22 mouse cellular contexts compared by ENCODE assay signal in the genomic region with DNA sequence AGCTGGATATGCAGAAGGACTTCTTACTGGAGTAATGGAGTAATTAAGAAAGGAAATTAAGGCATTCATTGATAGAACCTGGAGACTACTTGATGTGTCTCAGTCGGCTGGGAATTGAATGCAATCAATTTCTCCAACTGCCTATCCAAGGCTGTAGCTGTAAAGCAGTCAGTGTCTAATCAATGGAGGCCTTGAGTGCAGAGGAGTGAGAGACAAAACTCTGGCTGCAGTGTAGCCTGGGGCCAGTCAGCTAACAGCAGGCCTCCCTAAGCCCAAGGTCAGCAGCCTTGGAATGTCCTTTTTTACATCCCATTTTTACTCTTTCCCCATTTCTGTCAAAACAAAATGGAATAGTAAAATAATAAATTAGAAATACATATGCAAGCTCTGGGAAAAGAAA.
DNase-seq lines count a peak whose midpoint lies in the region; ATAC-seq lines count a peak whose summit lies in the region.
"Had no signal": no experiment of that assay in that cellular context is flagged by ENCODE, and none has a peak within 500 bp of the region (broad histone marks: within the 10 kb centered on the region; RNA-seq: fewer than 3 reads in every experiment).

No protein-coding gene starts in this region.

- H3K4me3 ChIP-seq in midbrain, embryonic 14.5 days (replicated peaks; ENCODE audit: low read depth, low read length) = no peak overlapping the region
- H3K4me3 ChIP-seq in midbrain, embryonic 10.5 days = no peak overlapping the region
- H3K4me3 ChIP-seq: embryonic facial prominence, embryonic 15.5 days; erythroblast, embryonic 14.5 days; forebrain, embryonic 10.5 days; heart, adult 2 months; heart, embryonic 15.5 days; hindbrain, embryonic 15.5 days had no signal

- no peak; the same call in 1 of the 2 replicates for ATAC-seq in midbrain, embryonic 14.5 days (ENCODE audit: low FRiP score, low TSS enrichment)
- ATAC-seq: forebrain, embryonic 14.5 days had no signal

- no peak overlapping the region for H3K9ac ChIP-seq in midbrain, embryonic 14.5 days (replicated peaks; ENCODE audit: low read length)
- H3K9ac ChIP-seq: embryonic facial prominence, embryonic 15.5 days; heart, embryonic 15.5 days; hindbrain, embryonic 15.5 days had no signal

- H3K36me3 ChIP-seq in midbrain, embryonic 14.5 days (ENCODE audit: control insufficient read depth, insufficient read depth, low read length) = no peaks in the 10 kb centered on the region
- H3K36me3 ChIP-seq in midbrain, embryonic 10.5 days = no peaks in the 10 kb centered on the region
- H3K36me3 ChIP-seq: embryonic facial prominence, embryonic 15.5 days; forebrain, embryonic 10.5 days; G1E; heart, embryonic 15.5 days; hindbrain, embryonic 15.5 days had no signal

- H3K4me1 ChIP-seq in midbrain, embryonic 14.5 days (ENCODE audit: control insufficient read depth, insufficient read depth, low read length) = no peaks in the 10 kb centered on the region
- H3K4me1 ChIP-seq in midbrain, embryonic 10.5 days = no peaks in the 10 kb centered on the region
- H3K4me1 ChIP-seq: embryonic facial prominence, embryonic 15.5 days; forebrain, embryonic 10.5 days; heart, embryonic 15.5 days; hindbrain, embryonic 15.5 days had no signal

- DNase-seq in midbrain, embryonic 14.5 days = peak; percentile 9
- DNase-seq in midbrain, embryonic 10.5 days (ENCODE audit: low spot score) = no peak
- DNase-seq in ZHBTc4 (ENCODE audit: low read depth, low spot score) = peak; percentile 2
- peak; percentile 21 for DNase-seq in embryo, embryonic 10 days (ENCODE audit: low spot score)
- peak; percentile 14 for DNase-seq in mesoderm, embryonic 11.5 days (ENCODE audit: low read depth, low spot score)
- DNase-seq in layer of hippocampus, adult 11-12 months (ENCODE audit: low spot score) = no peak
- DNase-seq in testis, postnatal 14 days (ENCODE audit: low spot score) = no peak
- DNase-seq in cerebellum, adult 11-12 months = no peak
- DNase-seq: adrenal gland, postnatal 10 days; cerebellum, adult 8-10 months; cerebellum, postnatal 14 days; gastrocnemius, postnatal 10 days; heart, adult 2 months; heart, postnatal 14 days had no signal

- H3K4me2 ChIP-seq in midbrain, embryonic 14.5 days (ENCODE audit: low read length) = no peak overlapping the region
- H3K4me2 ChIP-seq: embryonic facial prominence, embryonic 15.5 days; heart, embryonic 11.5 days; heart, embryonic 15.5 days; hindbrain, embryonic 15.5 days had no signal

- WGBS in midbrain, embryonic 14.5 days = 62% methylated on average over 1 of the region's 1 CpGs
- 72% methylated on average over 1 of the region's 1 CpGs for WGBS in midbrain, embryonic 10.5 days

- no peaks in the 10 kb centered on the region for H3K9me3 ChIP-seq in midbrain, embryonic 14.5 days (ENCODE audit: control insufficient read depth, low read length)
- H3K9me3 ChIP-seq in midbrain, embryonic 10.5 days (replicated peaks) = no peaks in the 10 kb centered on the region
- H3K9me3 ChIP-seq: embryonic facial prominence, embryonic 15.5 days; forebrain, embryonic 10.5 days; G1E; heart, embryonic 15.5 days; hindbrain, embryonic 15.5 days had no signal

- H3K27me3 ChIP-seq in midbrain, embryonic 14.5 days (ENCODE audit: control insufficient read depth, insufficient read depth, low read length) = no peaks in the 10 kb centered on the region
- H3K27me3 ChIP-seq in midbrain, embryonic 10.5 days (ENCODE audit: low read depth, poor library complexity, severe bottlenecking) = no peaks in the 10 kb centered on the region
- H3K27me3 ChIP-seq: embryonic facial prominence, embryonic 15.5 days; heart, embryonic 15.5 days; hindbrain, embryonic 15.5 days had no signal

- H3K27ac ChIP-seq in midbrain, embryonic 14.5 days (replicated peaks; ENCODE audit: low read depth, low read length) = no peak overlapping the region
- H3K27ac ChIP-seq in midbrain, embryonic 10.5 days (replicated peaks) = no peak overlapping the region
- H3K27ac ChIP-seq: embryonic facial prominence, embryonic 15.5 days; forebrain, embryonic 10.5 days; heart, adult 2 months; heart, embryonic 15.5 days; hindbrain, embryonic 15.5 days had no signal

Comparison
In these comparisons a context has a peak if more than half of its experiments do, and no peak if none do; other contexts are left out.
1. DNase-seq: peak in midbrain, embryonic 14.5 days (single experiment), ZHBTc4 (single experiment), embryo, embryonic 10 days (single experiment) and mesoderm, embryonic 11.5 days (single experiment); none in midbrain, embryonic 10.5 days (single experiment), layer of hippocampus, adult 11-12 months (single experiment), testis, postnatal 14 days (single experiment) and cerebellum, adult 11-12 months (single experiment).